Mouse (Mus musculus): ENCODE results near the gene Etv5. TPM values are rescaled to one million over a fixed set of nuclear protein-coding genes. Genes with fewer than 3 reads are reported as not detected.
A peak's percentile ranks its signal among the peaks of the same experiment; 100 is the strongest.
"Not testable (repeated sequence)": the region's sequence is repeated elsewhere in the genome, so short reads cannot be mapped to it uniquely, and the experiment has no call there.

Etv5 gene
- polyA plus RNA-seq, 1 experiment, result 22.6 TPM

GRCm38 (mm10) chr16:22402600-22402999 lies 36.9 kb downstream of the Etv5 start:
- Histone ChIP-seq H3K27ac (ENCODE audit: insufficient read depth, low read length) (no peak overlapping the region), H3K4me1 (ENCODE audit: control insufficient read depth, insufficient read depth, low read length) (peaks cover 3% of the 10 kb centered on the region), H3K4me3 (ENCODE audit: insufficient read depth, low read length) (no peak overlapping the region)
- TF ChIP-seq CTCF (IDR thresholded peaks at IDR 0.05; ENCODE audit: borderline replicate concordance, insufficient read depth, low read length) (no peak), POLR2A (IDR thresholded peaks at IDR 0.05; ENCODE audit: low read depth, low read length) (no peak)

DNA sequence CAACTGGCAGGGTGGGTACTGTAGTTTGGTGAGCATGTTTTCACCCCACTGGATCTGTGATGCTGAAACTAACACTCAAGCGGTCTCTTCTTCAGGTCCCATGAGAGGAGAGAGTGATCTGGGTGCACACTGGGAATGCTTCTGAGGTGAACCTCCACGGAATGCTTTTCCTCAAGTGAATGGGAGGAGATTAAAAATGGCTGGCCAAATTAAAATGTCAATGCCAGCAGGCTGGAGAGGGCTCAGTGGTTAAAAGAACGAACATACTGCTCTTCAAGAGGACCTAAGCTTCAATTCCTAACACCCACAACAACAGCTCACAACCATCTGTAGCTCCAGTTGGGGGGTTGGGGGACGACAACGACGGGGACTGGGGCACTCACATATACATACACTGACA lies 39.3 kb downstream of the Etv5 start:
- Histone ChIP-seq H3K27ac (ENCODE audit: insufficient read depth, low read length) (no peak overlapping the region), H3K4me3 (ENCODE audit: insufficient read depth, low read length) (no peak overlapping the region), H3K4me1 (ENCODE audit: control insufficient read depth, insufficient read depth, low read length) (no peaks in the 10 kb centered on the region)
- TF ChIP-seq CTCF (IDR thresholded peaks at IDR 0.05; ENCODE audit: borderline replicate concordance, insufficient read depth, low read length) (no peak), POLR2A (IDR thresholded peaks at IDR 0.05; ENCODE audit: low read depth, low read length) (no peak)

DNA sequence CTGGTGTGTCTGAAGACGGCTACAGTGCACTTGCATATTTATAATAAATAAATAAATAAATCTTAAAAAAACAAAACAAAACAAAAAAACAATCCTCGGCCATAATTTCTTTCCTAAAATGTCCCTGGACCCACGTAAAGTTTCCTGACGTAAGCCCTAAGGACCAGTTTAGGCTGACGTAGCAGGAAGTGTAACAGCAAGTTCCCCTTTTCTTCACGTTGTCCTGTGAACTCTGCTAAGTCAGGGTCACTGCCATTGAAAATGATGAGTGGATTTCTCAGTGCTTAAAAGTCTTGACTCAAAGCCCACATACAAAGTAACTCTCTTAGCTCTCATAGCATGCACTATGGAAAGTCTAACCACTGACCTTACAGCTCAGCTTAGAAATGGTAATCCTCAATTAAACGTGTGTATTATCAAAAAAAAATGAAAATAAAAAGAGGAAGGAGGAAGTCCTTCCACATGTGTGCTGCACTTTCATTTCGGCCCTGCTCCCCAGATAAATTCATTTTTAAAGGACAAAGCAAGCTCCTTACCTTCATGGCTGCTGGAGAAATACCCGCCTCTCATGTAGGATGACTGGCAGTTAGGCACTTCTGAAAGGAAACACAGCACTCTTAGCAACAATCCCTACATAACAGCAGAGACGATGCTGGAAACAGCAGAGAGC lies 40.6 kb downstream of the Etv5 start:
- TF ChIP-seq CTCF (IDR thresholded peaks at IDR 0.05; ENCODE audit: borderline replicate concordance, insufficient read depth, low read length) (no peak), POLR2A (IDR thresholded peaks at IDR 0.05; ENCODE audit: low read depth, low read length) (no peak)

DNA sequence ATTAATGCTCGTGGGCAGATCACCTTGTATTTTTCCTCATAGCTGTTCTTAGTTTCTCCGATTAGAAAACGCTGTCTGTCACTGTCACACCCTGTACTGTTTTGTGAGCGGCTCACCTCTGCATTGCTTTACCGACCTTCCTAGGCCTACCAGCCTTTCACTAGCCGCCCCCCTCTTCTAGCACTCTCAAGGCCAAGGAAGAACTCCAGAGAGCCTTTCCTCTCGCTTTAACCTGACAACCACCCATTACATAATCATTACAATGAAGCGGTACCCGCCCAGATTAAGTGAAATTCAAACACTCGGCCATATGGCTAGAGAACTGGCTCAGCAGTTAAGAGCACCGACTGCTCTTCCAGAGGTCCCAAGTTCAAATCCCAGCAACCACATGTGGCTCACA lies 41.2 kb downstream of the Etv5 start:
- Histone ChIP-seq H3K27ac (ENCODE audit: insufficient read depth, low read length) (no peak overlapping the region), H3K4me1 (ENCODE audit: control insufficient read depth, insufficient read depth, low read length) (no peaks in the 10 kb centered on the region)
- TF ChIP-seq POLR2A (IDR thresholded peaks at IDR 0.05; ENCODE audit: low read depth, low read length) (no peak), CTCF (IDR thresholded peaks at IDR 0.05; ENCODE audit: borderline replicate concordance, insufficient read depth, low read length) (no peak)

More for the DNA sequence above, 40.6 kb downstream of the Etv5 start:
- no peak overlapping the region for H3K4me3 ChIP-seq (ENCODE audit: insufficient read depth, low read length)
- H3K4me1 ChIP-seq (ENCODE audit: control insufficient read depth, insufficient read depth, low read length), result no peaks in the 10 kb centered on the region
- no peak overlapping the region for H3K27ac ChIP-seq (ENCODE audit: insufficient read depth, low read length)

DNA sequence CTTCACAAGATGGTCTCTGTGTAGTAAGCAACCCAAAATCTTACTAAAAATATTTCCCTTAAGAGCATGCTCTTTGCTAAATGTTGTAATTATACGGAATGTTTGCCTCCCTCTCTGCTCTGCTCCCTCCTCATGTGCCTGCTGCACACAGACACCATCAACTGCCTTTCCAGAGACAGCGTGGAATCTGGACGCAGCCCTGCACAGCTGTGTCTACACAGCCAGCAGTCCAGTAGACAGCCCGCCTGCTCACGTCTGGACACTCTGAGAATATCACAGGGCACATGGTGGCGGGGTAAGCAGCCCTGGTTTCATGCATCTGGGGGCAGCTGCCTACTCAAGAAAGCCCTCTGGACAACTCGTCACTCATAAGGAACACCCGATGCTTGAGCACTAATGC lies 43.1 kb downstream of the Etv5 start:
- H3K27ac ChIP-seq (ENCODE audit: insufficient read depth, low read length), result no peak overlapping the region
- no peaks in the 10 kb centered on the region for H3K4me1 ChIP-seq (ENCODE audit: control insufficient read depth, insufficient read depth, low read length)
- H3K4me3 ChIP-seq (ENCODE audit: insufficient read depth, low read length), result no peak overlapping the region
- no peak for TF ChIP-seq POLR2A (IDR thresholded peaks at IDR 0.05; ENCODE audit: low read depth, low read length)
- no peak for TF ChIP-seq CTCF (IDR thresholded peaks at IDR 0.05; ENCODE audit: borderline replicate concordance, insufficient read depth, low read length)

More for the DNA sequence above, 41.2 kb downstream of the Etv5 start:
- no peak overlapping the region for H3K4me3 ChIP-seq (ENCODE audit: insufficient read depth, low read length)

DNA sequence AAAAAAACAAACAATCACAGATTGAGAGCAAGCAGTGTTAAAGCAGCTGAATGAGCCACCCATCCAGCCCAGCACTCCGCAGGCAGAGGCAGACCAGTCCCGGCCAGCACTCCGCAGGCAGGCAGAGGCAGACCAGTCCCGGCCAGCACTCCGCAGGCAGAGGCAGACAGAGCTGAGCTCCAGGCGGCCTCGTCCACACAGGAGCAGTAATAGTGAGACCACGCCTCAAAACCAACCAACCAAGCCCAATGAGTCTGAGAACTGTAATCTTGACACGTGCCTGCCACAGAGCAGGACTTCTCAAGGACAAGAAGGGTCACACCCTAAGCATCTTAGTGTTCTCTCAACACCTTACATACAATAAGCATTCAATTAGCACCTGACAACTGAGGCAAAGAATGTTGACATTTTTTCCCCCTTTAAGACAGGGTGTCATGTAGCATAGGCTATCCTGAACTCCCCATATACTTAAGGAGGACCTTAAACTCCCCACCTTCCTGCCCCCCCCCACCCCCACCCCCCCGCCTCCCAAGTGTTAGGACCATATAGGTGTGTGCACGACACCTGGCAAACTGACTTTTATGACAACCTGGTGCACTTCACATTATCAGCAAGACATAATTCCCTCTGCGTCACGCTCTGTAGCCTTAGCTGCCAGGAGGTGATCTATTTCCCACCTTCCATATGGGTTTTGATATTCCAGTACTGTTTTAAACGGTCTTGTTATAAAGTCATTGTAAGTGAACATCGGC lies 44.2 kb downstream of the Etv5 start:
- Histone ChIP-seq H3K4me1 (ENCODE audit: control insufficient read depth, insufficient read depth, low read length) (no peaks in the 10 kb centered on the region), H3K4me3 (ENCODE audit: insufficient read depth, low read length) (no peak overlapping the region), H3K27ac (ENCODE audit: insufficient read depth, low read length) (no peak overlapping the region)
- TF ChIP-seq CTCF (IDR thresholded peaks at IDR 0.05; ENCODE audit: borderline replicate concordance, insufficient read depth, low read length), result no peak
- TF ChIP-seq POLR2A (IDR thresholded peaks at IDR 0.05; ENCODE audit: low read depth, low read length), result no peak

DNA sequence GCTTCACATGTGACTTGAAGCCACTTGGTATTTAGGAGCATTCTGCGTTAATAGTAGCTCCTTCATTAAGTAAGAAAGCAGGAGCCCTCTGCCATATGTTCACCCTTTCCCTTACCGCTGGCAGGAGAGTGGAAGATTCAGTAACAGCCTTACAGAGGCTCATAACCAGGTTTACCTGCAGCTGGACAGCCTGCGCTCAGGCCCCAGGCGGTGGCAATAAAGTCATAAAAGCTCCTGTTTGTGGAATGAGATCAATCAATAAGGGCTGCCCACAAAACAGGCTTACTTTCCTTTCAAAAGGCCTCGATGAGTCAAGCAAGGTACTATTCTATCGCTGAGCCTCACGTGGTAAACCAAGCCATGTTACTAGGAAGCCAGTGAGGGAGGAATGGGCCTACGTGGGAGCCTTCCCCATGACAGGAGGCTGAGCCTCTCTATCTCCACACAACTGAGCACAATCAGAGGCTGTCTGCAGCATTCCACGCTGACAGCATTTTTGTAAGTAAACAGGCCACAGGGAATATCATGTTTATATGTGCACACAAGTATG lies 49.1 kb downstream of the Etv5 start:
- no peak overlapping the region for H3K4me3 ChIP-seq (ENCODE audit: insufficient read depth, low read length)
- no peak for TF ChIP-seq POLR2A (IDR thresholded peaks at IDR 0.05; ENCODE audit: low read depth, low read length)
- TF ChIP-seq CTCF (IDR thresholded peaks at IDR 0.05; ENCODE audit: borderline replicate concordance, insufficient read depth, low read length), result no peak
- peaks cover 10% of the 10 kb centered on the region; the same call in 1 of the 2 replicates for H3K4me1 ChIP-seq (ENCODE audit: control insufficient read depth, insufficient read depth, low read length)
- H3K27ac ChIP-seq (ENCODE audit: insufficient read depth, low read length), result no peak overlapping the region

DNA sequence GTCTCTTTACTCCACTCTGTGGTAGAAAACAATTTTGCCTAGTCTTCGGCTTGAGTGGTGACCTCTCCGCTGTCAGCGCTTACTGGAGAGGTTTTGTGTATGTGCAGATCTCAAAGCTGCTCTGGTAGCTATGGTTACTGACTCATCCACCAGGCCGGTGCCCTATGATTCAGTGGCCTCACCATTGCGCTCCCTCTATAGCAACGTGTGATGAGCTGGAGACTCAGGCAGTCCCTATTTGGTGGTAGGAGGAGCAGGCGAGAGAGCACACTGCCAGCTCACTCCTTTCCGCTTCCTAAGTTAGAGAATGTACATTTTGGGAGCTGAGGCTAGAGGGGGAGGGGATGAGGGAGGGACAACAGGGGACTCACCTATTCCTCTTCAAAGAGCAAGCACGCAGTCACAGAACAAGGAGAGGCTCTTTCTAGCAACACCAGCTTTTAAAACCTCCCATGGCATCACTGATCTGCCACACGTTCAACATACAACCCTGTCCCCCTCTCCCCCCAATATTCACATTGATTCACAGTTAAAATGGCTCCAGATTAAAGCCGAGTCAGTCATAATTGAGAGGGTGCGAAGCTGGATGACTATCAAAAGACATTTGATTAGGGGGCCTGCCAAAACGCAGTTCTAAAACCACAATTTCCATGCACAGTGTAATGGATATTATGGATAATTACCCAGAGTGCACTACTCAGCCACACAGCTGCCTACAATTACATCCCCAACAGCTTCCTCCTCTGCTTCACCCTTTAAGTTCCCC lies 50.2 kb downstream of the Etv5 start:
- Histone ChIP-seq H3K4me3 (ENCODE audit: insufficient read depth, low read length) (no peak overlapping the region), H3K27ac (ENCODE audit: insufficient read depth, low read length) (peak overlapping the region; percentile 81)
- TF ChIP-seq CTCF (IDR thresholded peaks at IDR 0.05; ENCODE audit: borderline replicate concordance, insufficient read depth, low read length) (no peak), POLR2A (IDR thresholded peaks at IDR 0.05; ENCODE audit: low read depth, low read length) (no peak; the same call in 1 of the 2 replicates)

DNA sequence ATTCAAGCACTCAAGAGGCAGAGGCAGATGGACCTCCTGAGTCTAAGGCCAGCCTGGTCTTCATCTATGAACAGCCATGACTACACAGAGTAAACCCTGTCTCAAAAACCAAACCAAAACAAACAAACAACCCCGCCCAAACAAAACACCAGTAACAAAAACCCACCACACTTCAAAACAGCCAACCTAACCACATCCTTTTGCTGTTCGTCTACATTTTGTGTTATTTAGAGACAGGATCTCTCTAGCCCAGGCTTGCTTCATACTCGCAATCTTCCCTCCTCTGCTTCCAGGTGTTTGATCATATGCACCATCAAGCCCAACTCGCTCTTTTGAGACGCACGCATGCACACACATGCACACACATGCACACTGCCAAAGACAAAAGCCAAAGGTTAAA lies 51.8 kb downstream of the Etv5 start:
- Histone ChIP-seq H3K27ac (ENCODE audit: insufficient read depth, low read length) (no peak overlapping the region), H3K4me1 (ENCODE audit: control insufficient read depth, insufficient read depth, low read length) (peaks cover 10% of the 10 kb centered on the region; the same call in 1 of the 2 replicates), H3K4me3 (ENCODE audit: insufficient read depth, low read length) (no peak overlapping the region)
- TF ChIP-seq POLR2A (IDR thresholded peaks at IDR 0.05; ENCODE audit: low read depth, low read length) (no peak), CTCF (IDR thresholded peaks at IDR 0.05; ENCODE audit: borderline replicate concordance, insufficient read depth, low read length) (no peak)

More for the DNA sequence above, 50.2 kb downstream of the Etv5 start:
- H3K4me1 ChIP-seq (ENCODE audit: control insufficient read depth, insufficient read depth, low read length), result peaks cover 10% of the 10 kb centered on the region; the same call in 1 of the 2 replicates

DNA sequence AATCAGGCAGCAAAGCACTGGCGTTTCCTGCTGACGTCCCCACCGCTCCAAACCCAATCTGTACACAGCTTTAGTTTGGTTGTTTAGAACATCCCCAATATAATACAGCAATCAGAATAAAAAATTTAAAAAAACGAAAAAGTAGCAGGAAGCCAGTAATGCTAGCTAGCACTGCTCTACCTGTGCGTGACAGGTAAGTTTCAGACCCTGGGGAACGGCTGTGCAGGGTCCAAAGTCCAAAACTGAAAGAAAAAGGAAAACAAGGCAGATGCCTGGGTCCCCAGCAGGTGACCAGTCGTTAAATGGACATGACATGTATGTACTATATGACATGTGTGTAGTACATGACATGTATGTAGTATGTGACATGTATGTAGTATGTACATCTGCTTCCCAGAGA lies 57.5 kb downstream of the Etv5 start:
- not testable (repeated sequence) for H3K27ac ChIP-seq (ENCODE audit: insufficient read depth, low read length); H3K4me1 ChIP-seq (ENCODE audit: control insufficient read depth, insufficient read depth, low read length); H3K4me3 ChIP-seq (ENCODE audit: insufficient read depth, low read length)

Measured in embryonic fibroblast, embryonic 13.5 days (primary cell).